Mouse (Mus musculus) erythroblast, embryonic 14.5 days (primary cell): ENCODE data around the gene Epha3.

Experiments
- GATA1 ChIP-seq: IDR thresholded peaks from 2 replicates; pipeline ENCODE4 v1.6.1; 2012; ENCODE audit warnings: low read length, inconsistent platforms, mixed read lengths
- TAL1 ChIP-seq: IDR thresholded peaks from 3 replicates; pipeline ENCODE4 v1.6.1; 2012; ENCODE audit warnings: low read length, inconsistent platforms, mixed read lengths

GRCm38 (mm10) chr16:63872313-63872712 is 8.3 kb upstream of the Epha3 start:
- TF ChIP-seq TAL1 (no peak), GATA1 (no peak)
